Mouse (Mus musculus) kidney, postnatal 10 days (tissue): Measurements from ENCODE around the gene Btbd35f30.
"Not testable (repeated sequence)": the region's sequence is repeated elsewhere in the genome, so short reads cannot be mapped to it uniquely, and the experiment has no call there.

Source experiments
- DNase-seq: peaks from one replicate; pipeline ENCODE4 v3.0.0; 2021; ENCODE audit warnings: mixed read lengths

Btbd35f30 gene

DNA sequence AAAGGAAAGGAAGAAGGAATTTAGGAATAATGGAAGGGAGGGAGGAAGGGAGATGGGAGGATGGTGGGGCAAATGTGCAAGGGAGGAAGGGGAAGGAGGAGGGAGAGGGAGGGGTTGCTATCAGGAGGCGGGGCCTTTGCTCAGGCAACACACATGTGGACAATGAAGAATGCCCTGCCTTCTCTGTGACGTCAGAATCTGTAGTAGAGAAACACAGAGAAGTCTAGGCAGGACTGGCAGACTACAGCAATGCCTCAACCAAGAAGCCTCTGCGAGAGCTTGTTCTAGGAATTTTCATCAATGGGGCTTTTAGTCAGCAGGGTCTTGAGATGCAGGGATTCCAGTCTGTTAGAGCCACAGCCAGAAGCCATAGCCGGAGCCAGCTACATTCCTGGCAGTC is at the start of gene Btbd35f30:
Gene Btbd35f30 (plus strand): TSS at position 301 of the 400 bp plus-strand sequence.
- DNase-seq, result not testable (repeated sequence)

DNA sequence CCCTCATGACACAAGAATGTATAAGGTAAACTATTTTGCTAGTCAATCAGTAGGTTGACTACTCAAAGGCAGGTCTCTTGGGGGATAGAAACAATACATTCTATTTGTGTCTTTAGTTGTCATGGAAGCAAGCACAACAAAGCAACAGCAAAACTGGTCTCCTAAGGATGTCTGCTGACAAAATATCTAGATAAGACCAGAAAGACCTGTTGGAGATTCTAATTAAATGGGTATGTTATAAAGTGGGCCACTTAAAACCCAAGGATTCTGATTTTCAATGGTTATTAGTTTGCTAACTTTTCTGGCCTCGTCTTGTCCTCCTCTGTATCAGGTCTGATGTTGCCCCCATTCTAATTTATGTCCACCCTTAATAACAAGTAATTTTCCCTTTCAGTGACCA is 47.0 kb downstream of the Btbd35f30 start, which contains the start of gene Gm21789:
Gene Gm21789 (plus strand): TSS at position 301 of the 400 bp plus-strand sequence.
- DNase-seq, result not testable (repeated sequence)
